Mouse (Mus musculus): Measurements from ENCODE around the gene Smco3. TPM values are rescaled to one million over a fixed set of nuclear protein-coding genes. Genes with fewer than 3 reads are reported as not detected.
A peak's percentile ranks its signal among the peaks of the same experiment; 100 is the strongest.

The Smco3 gene
- total RNA-seq, 2 experiments from 2014 or later, result 2.0 to 4.0 TPM

DNA sequence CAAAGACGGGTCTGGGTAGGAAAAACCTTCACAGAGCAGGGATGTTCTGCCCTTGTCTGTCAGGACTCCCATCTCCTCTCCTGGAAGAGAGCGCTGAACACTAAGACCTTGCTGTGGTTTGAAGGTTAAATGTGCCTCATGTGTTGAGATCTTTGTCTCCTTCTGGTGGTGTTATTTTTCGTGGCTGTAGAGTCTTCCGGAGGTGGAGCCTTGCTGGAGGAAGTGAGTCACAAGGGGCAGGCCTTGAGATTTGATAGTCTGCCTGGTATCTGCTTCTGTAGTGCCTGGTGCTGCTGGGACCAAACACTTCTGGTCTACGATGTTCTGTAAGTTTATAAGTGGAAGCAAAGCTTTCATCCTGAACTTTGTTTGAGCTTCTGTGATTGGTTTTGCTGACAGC, 13.7 kb upstream of the Smco3 start:
- intact Hi-C loops (cut with DNase I), result no loop called here
- DNase-seq (ENCODE audit: extremely low spot score in 1 of 2, low spot score in 2 of 2), result no peak

DNA sequence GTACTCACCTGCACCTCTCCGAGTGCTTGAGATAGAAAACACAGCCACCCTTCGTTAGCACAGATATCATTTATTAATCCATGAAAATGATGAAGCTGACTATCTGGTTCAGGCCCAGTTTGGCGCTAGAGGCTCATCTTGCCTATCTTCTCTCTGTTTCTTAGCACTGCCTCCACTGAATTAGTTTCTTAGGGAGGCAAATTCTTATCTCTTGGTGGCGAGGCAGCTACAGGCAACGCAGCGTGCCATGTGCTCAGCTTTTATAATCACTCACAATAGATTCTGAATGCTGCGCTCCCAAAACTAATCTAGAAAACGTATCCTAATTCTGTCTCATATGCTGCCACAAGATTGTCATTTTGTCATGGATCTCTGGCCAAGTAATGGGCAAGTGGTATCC, 13.1 kb upstream of the Smco3 start:
- intact Hi-C loops (cut with DNase I), result no loop called here
- DNase-seq (ENCODE audit: extremely low spot score in 1 of 2, low spot score in 2 of 2), result no peak

DNA sequence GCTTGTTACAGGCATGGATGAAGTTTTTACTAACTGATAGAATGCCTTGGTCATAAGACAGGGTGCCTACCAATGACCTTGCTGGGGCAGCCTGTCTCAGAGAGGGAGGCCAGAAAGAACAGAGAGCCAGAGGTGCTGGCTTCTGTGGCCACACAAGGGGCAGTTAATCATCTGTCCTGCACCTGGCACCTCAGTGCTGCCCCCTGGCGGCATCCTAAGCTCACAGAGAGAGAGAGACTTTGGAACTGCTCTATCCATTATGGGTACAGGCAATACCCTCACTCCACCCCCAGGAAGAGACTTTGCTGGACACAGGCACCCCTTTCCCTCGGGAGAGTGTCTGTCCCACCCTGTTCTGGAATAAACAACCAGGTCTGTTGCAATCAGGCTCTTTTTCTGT, 12.5 kb upstream of the Smco3 start:
- DNase-seq (ENCODE audit: extremely low spot score in 1 of 2, low spot score in 2 of 2), result peak in 1 of 2 experiments; percentile 68
- intact Hi-C loops (cut with DNase I), result no loop called here

DNA sequence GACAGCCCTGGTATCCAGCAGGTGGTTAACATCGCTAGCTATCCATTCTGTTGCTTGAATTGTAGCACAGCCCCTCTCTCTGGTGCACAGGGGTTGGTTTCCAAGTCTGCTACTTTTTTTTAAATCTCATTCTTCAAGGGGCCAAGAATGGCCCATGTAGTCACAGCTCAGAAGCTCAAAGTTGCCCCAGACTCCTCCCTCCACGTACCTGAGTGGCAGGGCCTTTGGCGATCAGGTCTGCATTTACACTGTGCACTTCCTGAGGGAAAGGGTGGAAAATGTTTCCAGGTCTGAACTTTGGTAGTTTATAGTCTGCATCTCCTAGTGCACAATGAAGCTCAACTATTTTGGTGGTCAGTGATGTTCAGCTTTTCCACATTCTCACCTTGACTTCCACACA, 12.0 kb upstream of the Smco3 start:
- DNase-seq (ENCODE audit: extremely low spot score in 1 of 2, low spot score in 2 of 2), result no peak
- intact Hi-C loops (cut with DNase I), result no loop called here

DNA sequence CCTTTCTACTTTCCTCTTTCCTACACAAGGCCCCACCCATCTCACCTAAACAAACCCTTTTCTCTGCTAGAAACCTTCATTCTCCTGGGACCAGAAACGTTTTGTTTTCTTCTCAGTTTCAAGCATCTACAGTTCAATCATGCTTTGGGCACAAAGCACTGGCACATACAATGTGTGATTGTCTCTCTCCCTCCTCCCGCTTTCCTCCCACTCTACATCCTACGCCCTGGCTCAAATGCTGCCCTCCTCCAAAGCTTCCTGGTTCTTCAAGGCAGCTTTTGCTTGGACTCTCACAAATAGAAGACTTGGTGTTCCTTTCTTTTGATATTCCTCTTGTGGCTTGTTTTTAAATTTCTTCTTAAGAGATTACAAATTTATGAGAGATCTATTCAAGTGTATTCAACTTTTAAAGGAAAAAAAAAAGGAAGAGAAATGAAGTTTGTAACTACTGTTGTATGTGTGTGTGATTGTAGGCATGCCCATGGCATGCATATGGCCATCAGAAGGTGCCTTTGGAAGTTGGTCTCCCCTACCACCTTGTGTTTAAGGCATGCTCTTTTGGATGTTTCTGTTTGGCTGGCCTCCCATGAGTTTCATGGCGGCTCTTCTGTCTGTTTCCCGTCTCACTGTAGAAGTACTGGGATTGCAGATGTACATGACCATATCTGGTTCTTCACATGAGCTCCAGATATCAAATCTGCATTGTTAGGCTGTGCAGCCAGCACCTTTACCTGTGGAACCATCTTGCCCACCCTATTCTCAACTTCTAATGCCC, 10.6 kb upstream of the Smco3 start:
- intact Hi-C loops (cut with DNase I), result no loop called here
- DNase-seq (ENCODE audit: extremely low spot score in 1 of 2, low spot score in 2 of 2), result peak in 1 of 2 experiments; percentile 5

DNA sequence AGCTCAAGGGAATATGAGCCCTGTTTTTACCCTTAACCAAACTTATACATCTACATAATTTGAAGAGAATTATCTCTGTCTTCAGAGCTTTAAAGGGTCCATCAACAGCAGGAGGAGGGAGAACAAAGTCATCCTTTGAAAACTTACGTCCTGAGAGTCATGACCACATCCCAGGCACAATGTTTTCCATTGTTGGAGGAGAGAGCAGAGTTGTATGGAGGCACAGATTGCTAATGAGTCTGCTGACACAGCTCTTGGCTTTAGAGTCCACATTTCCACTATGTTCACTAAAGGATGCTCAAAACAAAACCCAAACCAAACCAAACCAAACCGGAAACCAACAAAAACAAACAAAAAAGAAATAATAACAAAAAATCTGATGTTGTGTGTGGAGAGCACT, 9.7 kb upstream of the Smco3 start:
- no peak for DNase-seq (ENCODE audit: extremely low spot score in 1 of 2, low spot score in 2 of 2)
- intact Hi-C loops (cut with DNase I), result no loop called here

DNA sequence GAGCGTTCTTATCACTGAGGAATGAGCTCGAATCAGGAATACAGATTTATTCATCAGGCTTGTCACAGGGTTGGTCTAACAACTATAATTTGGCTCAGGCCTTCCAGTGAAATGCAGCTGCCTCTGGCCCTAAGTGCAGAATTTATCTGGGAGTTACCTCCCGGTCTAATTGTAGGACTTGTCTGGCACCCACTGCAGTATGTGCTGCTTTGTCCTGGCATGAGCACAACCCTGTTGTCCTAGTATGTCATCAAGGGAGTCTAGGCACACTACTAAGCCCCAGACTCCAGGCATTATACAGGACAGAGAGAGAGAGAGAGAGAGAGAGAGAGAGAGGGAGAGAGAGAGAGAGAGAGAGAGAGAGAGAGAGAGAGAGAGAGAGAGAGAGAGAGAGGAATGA, 2.1 kb upstream of the Smco3 start:
- DNase-seq (ENCODE audit: extremely low spot score in 1 of 2, low spot score in 2 of 2), result no peak
- intact Hi-C loops (cut with DNase I), result no loop called here

DNA sequence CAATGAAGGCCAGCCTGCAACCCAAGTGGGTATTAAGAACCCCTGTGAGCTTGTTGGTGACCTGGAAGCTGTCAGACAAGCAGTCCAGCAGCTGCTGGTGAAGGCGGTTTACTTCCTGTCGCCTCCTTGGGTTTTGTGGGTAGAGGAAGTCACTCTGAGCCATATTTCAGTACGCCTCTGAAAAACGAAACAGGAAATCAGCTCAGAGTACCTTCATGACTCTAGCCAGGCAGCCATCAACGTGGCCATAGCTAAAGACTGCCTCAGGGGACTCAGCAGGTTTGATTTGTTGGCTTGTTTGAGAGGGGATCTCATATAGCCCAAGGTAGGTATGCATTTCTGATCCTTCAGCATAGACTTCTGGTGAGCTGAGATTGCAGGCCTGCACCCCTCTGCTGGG, 3.5 kb downstream of the Smco3 start:
- DNase-seq (ENCODE audit: extremely low spot score in 1 of 2, low spot score in 2 of 2), result no peak
- intact Hi-C loops (cut with DNase I), result no loop called here

DNA sequence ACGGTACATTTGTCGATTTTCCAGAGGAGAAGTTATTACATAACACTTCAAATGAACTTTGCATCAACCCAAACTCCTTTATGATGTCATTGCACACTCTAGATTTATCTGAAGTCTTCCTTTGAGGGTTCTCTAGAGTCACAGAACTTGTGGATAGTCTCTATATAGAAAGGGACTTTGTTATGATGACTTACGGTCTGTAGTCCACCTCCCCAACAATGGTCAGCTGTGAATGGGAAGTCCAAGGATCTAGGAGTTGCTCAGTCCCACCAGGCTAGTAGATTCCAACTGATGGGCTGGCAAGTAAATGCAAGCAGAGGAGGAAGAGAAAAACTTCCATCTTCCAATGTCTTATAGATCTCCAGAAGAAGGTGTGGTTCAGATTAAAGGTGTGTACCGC, 6.6 kb downstream of the Smco3 start:
- intact Hi-C loops (cut with DNase I), result no loop called here
- DNase-seq (ENCODE audit: extremely low spot score in 1 of 2, low spot score in 2 of 2), result no peak

DNA sequence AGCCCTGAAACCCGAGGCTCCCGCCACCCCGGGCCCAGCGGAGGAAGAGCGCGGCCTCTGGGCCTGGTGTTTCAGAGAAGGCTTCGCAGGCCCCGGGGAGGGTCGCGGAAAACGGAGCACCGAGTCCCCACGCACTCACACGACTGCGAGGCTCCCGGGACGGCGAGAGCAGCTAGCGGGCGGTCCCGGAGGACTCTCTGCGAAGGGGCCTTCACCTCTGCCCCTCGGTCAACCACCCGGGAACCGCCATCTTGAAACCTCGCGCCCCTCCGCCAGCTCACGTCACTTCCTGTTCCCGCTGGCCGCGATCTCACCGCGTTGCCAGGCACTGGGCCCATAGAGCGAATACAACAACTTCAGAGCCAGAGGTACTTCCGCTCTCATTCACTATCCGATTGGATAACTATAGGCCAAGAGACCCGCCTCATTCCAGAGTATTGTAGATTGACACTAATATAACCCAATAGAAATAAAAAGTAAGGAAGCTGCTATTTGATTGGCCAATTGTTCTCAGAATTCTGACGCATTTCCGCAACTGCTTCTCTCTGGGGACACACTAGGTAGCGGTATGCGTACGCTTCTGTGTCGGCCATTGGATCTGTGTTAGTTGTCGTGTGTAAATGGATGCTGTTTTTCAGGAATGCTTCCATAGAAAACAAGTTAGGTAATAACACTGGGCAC, 7.2 kb downstream of the Smco3 start, which contains the start of gene Wbp11:
Gene Wbp11, minus strand, starts transcription at position 353 of the 681 bp plus-strand sequence.
- intact Hi-C loops (cut with DNase I), result no loop called here
- DNase-seq (ENCODE audit: extremely low spot score in 1 of 2, low spot score in 2 of 2), result peak; percentile 97 to 98

DNA sequence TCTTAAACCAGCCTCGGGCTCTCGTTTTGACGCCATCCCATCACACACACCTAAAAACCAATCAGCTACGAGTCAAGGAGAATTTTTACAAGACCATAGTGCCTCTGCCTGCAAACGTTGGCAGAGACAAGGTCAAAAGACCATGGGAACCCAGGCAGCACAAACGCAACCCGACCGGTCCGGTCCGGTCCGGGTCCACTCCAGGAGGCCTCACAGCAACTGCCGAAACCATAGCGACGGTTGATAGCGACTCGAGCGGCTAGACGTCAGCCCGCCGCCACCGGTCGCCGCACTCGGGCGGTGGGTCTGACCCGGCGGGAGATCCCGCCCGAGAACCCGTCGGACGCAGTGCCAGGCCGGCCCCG, 7.8 kb downstream of the Smco3 start, which contains the start of gene BC049715:
Gene BC049715, plus strand, starts transcription at position 111 of the 365 bp plus-strand sequence.
- intact Hi-C loops (cut with DNase I), result no loop called here
- no peak for DNase-seq (ENCODE audit: extremely low spot score in 1 of 2, low spot score in 2 of 2)

DNA sequence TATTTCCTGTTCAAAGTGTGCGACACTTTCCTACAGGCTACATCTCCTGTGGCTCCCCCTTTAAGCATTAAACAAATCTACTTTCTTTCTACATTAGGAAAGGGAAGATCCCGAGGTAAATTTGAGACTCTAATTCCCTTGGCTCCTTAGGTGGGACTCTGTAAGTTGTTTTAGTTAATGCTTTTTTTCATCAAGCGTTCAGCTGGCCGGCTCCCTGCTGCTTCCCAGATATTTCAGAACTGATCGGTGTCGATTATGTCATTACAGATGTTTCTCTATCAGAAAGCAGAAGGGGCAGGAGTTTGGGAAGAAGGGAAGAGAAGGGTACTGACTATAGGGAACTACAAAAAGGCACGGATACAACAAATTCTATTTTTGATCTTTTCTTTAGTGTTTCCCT, 8.1 kb downstream of the Smco3 start:
- intact Hi-C loops (cut with DNase I), result no loop called here
- DNase-seq (ENCODE audit: extremely low spot score in 1 of 2, low spot score in 2 of 2), result no peak

DNA sequence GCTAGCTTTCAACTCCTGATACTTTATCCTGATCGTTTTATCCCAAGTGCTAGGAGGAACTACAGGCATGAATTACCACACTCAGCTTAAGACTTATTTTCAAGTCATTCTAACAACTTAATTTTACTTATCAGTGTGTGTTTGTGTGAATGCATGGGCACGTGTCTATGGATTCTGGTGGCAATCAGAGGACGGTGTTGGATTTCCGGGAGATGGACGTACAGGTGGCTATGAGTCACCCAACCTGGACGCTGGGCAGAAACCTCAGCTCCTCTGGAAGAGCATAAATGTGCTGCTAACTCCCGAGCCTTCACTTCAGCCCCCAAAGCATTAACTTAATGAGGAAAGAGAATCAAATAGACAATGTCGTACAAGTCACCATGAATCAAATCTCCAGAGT, 10.3 kb downstream of the Smco3 start:
- intact Hi-C loops (cut with DNase I), result no loop called here
- no peak for DNase-seq (ENCODE audit: extremely low spot score in 1 of 2, low spot score in 2 of 2)

DNA sequence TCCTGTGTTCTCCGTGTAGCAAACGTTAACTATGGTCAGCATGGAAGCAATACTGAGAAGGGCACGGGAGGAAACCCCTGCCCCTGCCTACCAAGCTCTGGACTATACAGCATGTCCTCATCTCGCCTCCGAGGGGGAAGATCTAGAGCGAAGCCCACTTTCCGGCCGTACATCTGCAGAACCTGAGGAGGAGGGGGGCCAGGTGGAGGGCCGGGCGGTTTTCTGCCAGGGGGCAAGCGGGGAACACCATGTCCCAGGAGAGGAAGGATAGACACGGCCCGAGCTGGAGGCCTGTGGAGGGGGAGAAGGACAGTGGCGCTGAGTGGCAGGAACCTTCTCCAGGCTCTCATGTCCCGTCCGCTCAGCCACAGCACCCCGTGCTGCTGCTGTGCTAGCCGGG, 14.2 kb downstream of the Smco3 start:
- intact Hi-C loops (cut with DNase I), result no loop called here
- DNase-seq (ENCODE audit: extremely low spot score in 1 of 2, low spot score in 2 of 2), result no peak

DNA sequence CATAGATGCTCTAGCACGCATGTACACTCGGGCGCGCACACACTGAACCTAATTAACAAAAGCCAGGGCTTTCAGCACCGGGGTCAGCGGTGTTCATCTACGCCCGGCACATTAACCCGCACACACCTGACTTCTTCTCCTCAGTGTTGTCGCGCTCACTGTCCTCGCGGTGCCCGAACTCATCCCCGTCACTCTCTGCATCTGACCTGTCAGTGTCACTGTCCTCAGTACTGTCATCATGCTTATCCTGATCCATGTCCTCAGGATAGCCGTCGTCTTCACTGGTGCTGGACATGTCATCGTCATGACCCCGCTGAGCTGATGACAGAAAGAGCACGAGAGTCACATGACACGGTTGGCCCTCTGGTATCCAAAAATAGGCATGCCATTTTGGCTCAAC, 14.9 kb downstream of the Smco3 start:
- DNase-seq (ENCODE audit: extremely low spot score in 1 of 2, low spot score in 2 of 2), result no peak
- intact Hi-C loops (cut with DNase I), result no loop called here

DNA sequence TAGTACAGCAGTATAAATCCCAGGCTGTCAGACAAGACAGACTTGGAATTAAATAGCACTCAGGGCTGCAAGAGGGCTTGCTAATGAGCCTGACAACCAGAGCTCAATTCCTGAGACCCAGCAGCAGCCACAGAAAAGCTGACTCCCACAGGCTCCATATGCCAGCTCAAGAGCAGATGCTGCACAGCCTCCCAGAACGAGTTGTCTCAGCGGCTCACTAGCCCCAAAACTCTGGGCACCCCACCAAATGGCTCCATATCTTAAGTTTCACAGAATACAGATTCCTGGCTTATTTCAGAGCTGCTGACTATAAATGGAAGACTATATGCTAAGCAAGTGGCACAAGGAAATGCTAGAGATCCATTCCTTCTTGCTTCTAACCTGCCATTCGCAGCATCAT, 17.7 kb downstream of the Smco3 start:
- intact Hi-C loops (cut with DNase I), result loop anchor here (10.0 kb wide), 1 partner anchor 393 kb away; no protein-coding TSS in a partner anchor
- peak; percentile 71 to 83 for DNase-seq (ENCODE audit: extremely low spot score in 1 of 2, low spot score in 2 of 2)

DNA sequence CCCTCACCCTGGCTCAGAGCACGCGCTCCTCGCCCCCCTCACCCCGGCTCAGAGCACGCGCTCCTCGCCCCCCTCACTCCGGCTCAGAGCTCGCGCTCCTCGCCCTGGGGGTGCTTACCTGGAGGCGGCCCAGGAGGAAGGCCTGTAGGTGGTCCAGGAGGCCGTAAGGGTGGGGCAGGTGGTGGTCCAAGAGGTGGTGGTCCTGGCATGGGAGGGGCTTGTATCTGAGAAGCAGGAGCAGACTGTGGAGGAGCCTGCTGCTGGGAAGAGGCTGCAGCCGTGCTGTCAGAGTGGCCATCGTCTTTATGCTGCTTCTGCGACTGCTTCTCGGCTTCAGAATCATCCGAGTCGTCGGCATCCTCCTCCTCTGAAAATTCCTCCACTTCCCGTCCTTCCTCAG, 18.4 kb downstream of the Smco3 start:
- intact Hi-C loops (cut with DNase I), result loop anchor here (10.0 kb wide), 1 partner anchor 392 kb away; no protein-coding TSS in a partner anchor
- DNase-seq (ENCODE audit: extremely low spot score in 1 of 2, low spot score in 2 of 2), result no peak

DNA sequence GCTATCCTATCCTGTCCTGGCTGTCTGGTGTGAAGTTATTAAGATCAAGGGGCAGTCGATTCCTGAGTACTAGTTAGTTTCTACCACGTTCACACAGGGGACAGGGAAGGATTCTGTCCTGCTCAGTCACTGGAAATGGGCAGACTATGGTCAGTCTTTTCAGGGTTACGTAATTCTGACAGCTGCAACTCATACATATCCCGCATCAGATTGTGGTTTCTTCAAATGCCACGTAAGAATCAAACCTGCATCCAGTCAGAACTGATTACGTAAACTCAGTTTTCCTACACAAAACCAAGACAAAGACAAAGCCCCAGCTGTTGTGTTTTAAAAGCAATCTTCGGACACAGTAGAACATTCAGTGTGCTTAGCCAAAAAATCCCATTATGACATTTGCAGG, 19.9 kb downstream of the Smco3 start:
- intact Hi-C loops (cut with DNase I), result loop anchor here (10.0 kb wide), 1 partner anchor 391 kb away; no protein-coding TSS in a partner anchor
- DNase-seq (ENCODE audit: extremely low spot score in 1 of 2, low spot score in 2 of 2), result no peak

DNA sequence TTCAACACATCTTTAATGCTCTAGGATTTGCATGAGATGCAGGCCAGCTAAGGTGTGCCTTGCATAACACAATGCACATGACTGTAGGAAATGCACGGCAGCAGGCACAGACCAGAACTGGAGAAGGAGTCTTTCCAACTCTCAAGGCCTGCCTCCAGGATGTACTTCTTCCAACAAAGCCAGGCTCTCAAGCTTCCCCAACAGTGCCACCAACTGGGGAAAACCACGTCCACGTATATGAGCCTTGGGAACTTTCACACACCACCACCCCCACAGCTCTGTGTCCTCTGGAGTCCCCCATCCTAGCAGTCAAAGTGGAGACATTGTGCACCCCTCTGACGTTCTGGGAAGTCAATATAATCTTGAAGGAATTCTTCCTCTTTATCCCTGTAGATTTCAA, 22.1 kb downstream of the Smco3 start:
- peak in 1 of 2 experiments; percentile 54 for DNase-seq (ENCODE audit: extremely low spot score in 1 of 2, low spot score in 2 of 2)
- intact Hi-C loops (cut with DNase I), result loop anchor here (10.0 kb wide), 1 partner anchor 388 kb away; no protein-coding TSS in a partner anchor

DNA sequence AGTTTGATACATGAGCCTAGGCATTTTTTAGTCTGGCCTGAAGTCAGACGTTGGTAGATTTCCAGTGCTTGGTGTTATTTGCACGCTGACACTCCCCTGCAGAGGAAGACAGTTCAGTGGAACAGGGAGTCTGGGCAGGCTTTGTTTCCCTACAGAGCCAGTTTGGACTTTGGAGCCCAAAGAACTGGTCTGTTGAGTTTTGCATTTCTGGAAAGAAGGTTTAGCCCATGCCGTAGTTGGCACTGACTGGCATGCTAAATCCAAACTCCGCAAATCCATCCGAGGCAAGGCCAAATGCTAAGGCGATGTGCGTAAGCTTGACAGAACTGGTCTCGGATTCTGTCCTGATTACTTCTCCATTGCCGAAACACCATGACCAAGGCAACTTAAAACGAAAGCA, 24.1 kb downstream of the Smco3 start:
- no peak for DNase-seq (ENCODE audit: extremely low spot score in 1 of 2, low spot score in 2 of 2)
- intact Hi-C loops (cut with DNase I), result loop anchor here (10.0 kb wide), 1 partner anchor 386 kb away; no protein-coding TSS in a partner anchor
